Mouse (Mus musculus) bone marrow macrophage, adult 2 months (primary cell): ENCODE measurements around the gene Gm21915. TPM values are rescaled to one million over a fixed set of nuclear protein-coding genes. Genes with fewer than 3 reads are reported as not detected.

Experiments
- H3K27ac ChIP-seq: 2 replicates; pipeline ENCODE4 v1.5.1; 2012; ENCODE audit warnings: low read depth, low read length; ENCODE audit not compliant: insufficient read depth
- H3K4me1 ChIP-seq: 2 replicates; pipeline ENCODE4 v1.6.1; 2012; ENCODE audit warnings: low read length; ENCODE audit not compliant: control insufficient read depth, insufficient read depth
- H3K4me3 ChIP-seq: 2 replicates; pipeline ENCODE4 v1.5.1; 2012; ENCODE audit warnings: mild to moderate bottlenecking, low read length, moderate library complexity; ENCODE audit not compliant: insufficient read depth
- CTCF ChIP-seq: IDR thresholded peaks from 2 replicates; pipeline ENCODE4 v1.5.1; 2012; ENCODE audit warnings: low read depth, mild to moderate bottlenecking, low read length, moderate library complexity
- POLR2A ChIP-seq: IDR thresholded peaks from 2 replicates; pipeline ENCODE4 v1.6.1; 2012; ENCODE audit warnings: mild to moderate bottlenecking, low read depth, low read length, borderline replicate concordance
- polyA plus RNA-seq: library from polyadenylated mRNA; stranded (reverse); fragments of >200 nt; gene quantifications from 2 replicates; pipeline ENCODE4 v1.2.4, GENCODE M21; 2012; ENCODE audit not compliant: missing spikeins, insufficient read depth, insufficient read length

Gene Gm21915
- polyA plus RNA-seq, 1 experiment: not detected

GRCm38 (mm10) chr9:40636054-40636453 is 34.4 kb upstream of the Gm21915 start:
- no peak overlapping the region for H3K27ac ChIP-seq
- TF ChIP-seq CTCF (peak; percentile 93), POLR2A (no peak)
- H3K4me3 ChIP-seq: no peak overlapping the region

GRCm38 (mm10) chr9:40637705-40638393 is 32.6 kb upstream of the Gm21915 start:
- TF ChIP-seq POLR2A (no peak), CTCF (no peak)
- Histone ChIP-seq H3K4me3 (peak overlapping the region; percentile 68), H3K27ac (peak overlapping the region; percentile 71; the same call in 1 of the 2 replicates), H3K4me1 (peaks cover 35% of the 10 kb centered on the region)

More at GRCm38 (mm10) chr9:40636054-40636453, 34.4 kb upstream of the Gm21915 start:
- peaks cover 23% of the 10 kb centered on the region for H3K4me1 ChIP-seq

- peak overlapping the region; percentile 68 for H3K4me3 ChIP-seq
- TF ChIP-seq CTCF (no peak), POLR2A (no peak)
- H3K27ac ChIP-seq: peak overlapping the region; percentile 71
- peaks cover 36% of the 10 kb centered on the region for H3K4me1 ChIP-seq
These were observed 31.9 kb upstream of the Gm21915 start for GRCm38 (mm10) chr9:40638394-40639049.

GRCm38 (mm10) chr9:40639536-40640187 is 30.8 kb upstream of the Gm21915 start:
- Histone ChIP-seq H3K4me3 (no peak overlapping the region), H3K4me1 (peaks cover 36% of the 10 kb centered on the region), H3K27ac (no peak overlapping the region)
- TF ChIP-seq CTCF (no peak), POLR2A (no peak)

GRCm38 (mm10) chr9:40641318-40641717 is 29.1 kb upstream of the Gm21915 start:
- H3K4me1 ChIP-seq: peaks cover 31% of the 10 kb centered on the region

GRCm38 (mm10) chr9:40642470-40643220 is 27.8 kb upstream of the Gm21915 start:
- Histone ChIP-seq H3K4me3 (no peak overlapping the region), H3K4me1 (peaks cover 31% of the 10 kb centered on the region), H3K27ac (no peak overlapping the region)
- no peak for TF ChIP-seq POLR2A
- no peak for TF ChIP-seq CTCF

More at GRCm38 (mm10) chr9:40641318-40641717, 29.1 kb upstream of the Gm21915 start:
- TF ChIP-seq CTCF (no peak), POLR2A (no peak)
- no peak overlapping the region for H3K4me3 ChIP-seq
- no peak overlapping the region for H3K27ac ChIP-seq

- peaks cover 23% of the 10 kb centered on the region for H3K4me1 ChIP-seq
- H3K27ac ChIP-seq: no peak overlapping the region
- no peak for TF ChIP-seq CTCF
- TF ChIP-seq POLR2A: no peak
- no peak overlapping the region for H3K4me3 ChIP-seq
These were observed 21.0 kb upstream of the Gm21915 start for GRCm38 (mm10) chr9:40649444-40649843.

- Histone ChIP-seq H3K4me3 (no peak overlapping the region), H3K27ac (no peak overlapping the region), H3K4me1 (peaks cover 23% of the 10 kb centered on the region)
- TF ChIP-seq POLR2A (no peak), CTCF (no peak)
These were observed 20.4 kb upstream of the Gm21915 start for GRCm38 (mm10) chr9:40649983-40650382.

GRCm38 (mm10) chr9:40651239-40651859 is 19.1 kb upstream of the Gm21915 start:
- no peak overlapping the region for H3K4me3 ChIP-seq
- H3K27ac ChIP-seq: peak overlapping the region; percentile 71
- no peak for TF ChIP-seq CTCF
- TF ChIP-seq POLR2A: no peak
- peaks cover 23% of the 10 kb centered on the region for H3K4me1 ChIP-seq

- Histone ChIP-seq H3K4me3 (no peak overlapping the region), H3K4me1 (peaks cover 23% of the 10 kb centered on the region), H3K27ac (no peak overlapping the region)
- TF ChIP-seq CTCF (no peak), POLR2A (no peak)
These were observed 17.7 kb upstream of the Gm21915 start for GRCm38 (mm10) chr9:40652757-40653156.
